Comparison of ENCODE assay signal across 16 mouse cellular contexts in genomic region chr2:162282606-162283005, GRCm38 (mm10).
DNase-seq lines count a peak whose midpoint lies in the region; ATAC-seq and TF ChIP-seq lines count a peak whose summit lies in the region.
"Had no signal": no experiment of that assay in that cellular context is flagged by ENCODE, and none has a peak within 500 bp of the region (broad histone marks: within the 10 kb centered on the region; RNA-seq: fewer than 3 reads in every experiment).

No protein-coding gene starts in this region.

- no peak overlapping the region for H3K9ac ChIP-seq in midbrain, embryonic 13.5 days (replicated peaks)
- no peak overlapping the region for H3K9ac ChIP-seq in midbrain, embryonic 11.5 days (ENCODE audit: low read length)
- no peak overlapping the region for H3K9ac ChIP-seq in forebrain, embryonic 15.5 days (replicated peaks)
- H3K9ac ChIP-seq: neural tube, embryonic 12.5 days had no signal

- H3K4me2 ChIP-seq in midbrain, embryonic 13.5 days (replicated peaks) = no peak overlapping the region
- H3K4me2 ChIP-seq in midbrain, embryonic 11.5 days = no peak overlapping the region
- H3K4me2 ChIP-seq in forebrain, embryonic 15.5 days (replicated peaks) = no peak overlapping the region
- H3K4me2 ChIP-seq: neural tube, embryonic 12.5 days had no signal

- in situ Hi-C loops in Patski (cut with MboI; ENCODE audit: low pct_unique_long_range_greater_than_20kb) = no loop called here

- H3K36me3 ChIP-seq in midbrain, embryonic 13.5 days = no peaks in the 10 kb centered on the region
- no peaks in the 10 kb centered on the region for H3K36me3 ChIP-seq in midbrain, embryonic 11.5 days (ENCODE audit: control insufficient read depth, insufficient read depth, low read length)
- H3K36me3 ChIP-seq in forebrain, embryonic 15.5 days = no peaks in the 10 kb centered on the region
- H3K36me3 ChIP-seq in kidney, adult 2 months (ENCODE audit: control insufficient read depth, insufficient read depth, low read length) = no peaks in the 10 kb centered on the region
- H3K36me3 ChIP-seq: heart, embryonic 10.5 days; neural tube, embryonic 12.5 days had no signal

- POLR2A ChIA-PET in Patski (lab: Charles Lee) = no interaction called here

- no peak for DNase-seq in frontal cortex, postnatal 10 days (ENCODE audit: low spot score in 2 of 2)
- DNase-seq in midbrain, embryonic 11.5 days (ENCODE audit: low spot score, missing footprints) = no peak
- peak; percentile 27 for DNase-seq in Patski (ENCODE audit: low read depth, low spot score)
- DNase-seq in kidney, adult 2 months = no peak
- DNase-seq: B cell, adult 2 months; kidney, postnatal 25 days; liver; thymus, adult 2 months had no signal

- no peak for TF ChIP-seq CTCF in Patski (IDR thresholded peaks at IDR 0.05)
- TF ChIP-seq CTCF in kidney, adult 2 months (conservative IDR thresholded peaks at IDR 0.05; ENCODE audit: insufficient read depth, insufficient read length, low read depth, low read length) = no peak

- H3K27ac ChIP-seq in midbrain, embryonic 13.5 days = peak overlapping the region; percentile 41; the same call in 1 of the 2 replicates
- no peak overlapping the region for H3K27ac ChIP-seq in midbrain, embryonic 11.5 days (ENCODE audit: low read depth, low read length)
- peak overlapping the region; percentile 82 for H3K27ac ChIP-seq in forebrain, embryonic 15.5 days (replicated peaks)
- H3K27ac ChIP-seq in kidney, adult 2 months (ENCODE audit: insufficient read depth, low read depth, low read length) = no peak overlapping the region
- H3K27ac ChIP-seq: heart, embryonic 10.5 days; left cerebral cortex, adult 2 months; neural tube, embryonic 12.5 days had no signal

- H3K4me3 ChIP-seq in midbrain, embryonic 13.5 days (replicated peaks) = no peak overlapping the region
- H3K4me3 ChIP-seq in midbrain, embryonic 11.5 days (ENCODE audit: low read depth, low read length) = no peak overlapping the region
- no peak overlapping the region for H3K4me3 ChIP-seq in forebrain, embryonic 15.5 days
- no peak overlapping the region for H3K4me3 ChIP-seq in kidney, adult 2 months (ENCODE audit: insufficient read depth, low read depth, low read length)
- H3K4me3 ChIP-seq: heart, embryonic 10.5 days; left cerebral cortex, adult 2 months; neural tube, embryonic 12.5 days had no signal

- TF ChIP-seq POLR2A in kidney, adult 2 months (IDR thresholded peaks at IDR 0.05; ENCODE audit: low read depth, low read length) = no peak

- H3K27me3 ChIP-seq in midbrain, embryonic 13.5 days = no peaks in the 10 kb centered on the region
- H3K27me3 ChIP-seq in midbrain, embryonic 11.5 days (ENCODE audit: control insufficient read depth, insufficient read depth, low read length) = no peaks in the 10 kb centered on the region
- H3K27me3 ChIP-seq in Patski = no peaks in the 10 kb centered on the region
- H3K27me3 ChIP-seq in forebrain, embryonic 15.5 days = no peaks in the 10 kb centered on the region
- no peaks in the 10 kb centered on the region; the same call in 1 of the 2 replicates for H3K27me3 ChIP-seq in kidney, adult 2 months (replicated peaks; ENCODE audit: control insufficient read depth, insufficient read depth, low read length)
- H3K27me3 ChIP-seq: neural tube, embryonic 12.5 days had no signal

- ATAC-seq in frontal cortex, adult (ENCODE audit: low TSS enrichment) = peak; percentile 78; the same call in 1 of the 2 replicates
- ATAC-seq in midbrain, embryonic 13.5 days = no peak
- no peak for ATAC-seq in midbrain, embryonic 11.5 days (ENCODE audit: low FRiP score)
- ATAC-seq in Patski = peak; percentile 94
- peak; percentile 90 for ATAC-seq in forebrain, embryonic 15.5 days (replicated peaks)
- ATAC-seq in inflammation-experienced regulatory T-cells, adult 6 months = no peak
- ATAC-seq: activated CD4-positive, CD25-positive, alpha-beta regulatory T cell, adult 4 months had no signal

- H3K9me3 ChIP-seq in midbrain, embryonic 13.5 days = no peaks in the 10 kb centered on the region
- H3K9me3 ChIP-seq in midbrain, embryonic 11.5 days (ENCODE audit: control insufficient read depth, low read length) = no peaks in the 10 kb centered on the region
- no peaks in the 10 kb centered on the region for H3K9me3 ChIP-seq in forebrain, embryonic 15.5 days
- H3K9me3 ChIP-seq: neural tube, embryonic 12.5 days had no signal

- WGBS in midbrain, embryonic 13.5 days = 83% methylated on average over 4 of the region's 4 CpGs
- WGBS in midbrain, embryonic 11.5 days = 83% methylated on average over 4 of the region's 4 CpGs
- 42% methylated on average over 4 of the region's 4 CpGs for WGBS in forebrain, embryonic 15.5 days
- 63% methylated on average over 4 of the region's 4 CpGs for WGBS in kidney, adult 2 months

- CTCF ChIA-PET in Patski (lab: Charles Lee) = no interaction called here

- peaks cover 8% of the 10 kb centered on the region for H3K4me1 ChIP-seq in midbrain, embryonic 13.5 days (replicated peaks)
- H3K4me1 ChIP-seq in midbrain, embryonic 11.5 days (ENCODE audit: control insufficient read depth, insufficient read depth, low read length) = no peaks in the 10 kb centered on the region
- H3K4me1 ChIP-seq in forebrain, embryonic 15.5 days = peaks cover 21% of the 10 kb centered on the region
- no peaks in the 10 kb centered on the region for H3K4me1 ChIP-seq in kidney, adult 2 months (ENCODE audit: control insufficient read depth, insufficient read depth, low read length)
- H3K4me1 ChIP-seq: heart, embryonic 10.5 days; neural tube, embryonic 12.5 days had no signal

Comparison
In these comparisons a context has a peak if more than half of its experiments do, and no peak if none do; other contexts are left out.
1. H3K27ac ChIP-seq: peak in midbrain, embryonic 13.5 days (single experiment) and forebrain, embryonic 15.5 days (single experiment); none in midbrain, embryonic 11.5 days (single experiment) and kidney, adult 2 months (single experiment).
2. ATAC-seq: peak in frontal cortex, adult (single experiment), Patski (single experiment) and forebrain, embryonic 15.5 days (single experiment); none in midbrain, embryonic 13.5 days (single experiment), midbrain, embryonic 11.5 days (single experiment) and inflammation-experienced regulatory T-cells, adult 6 months (single experiment).